Mouse (Mus musculus) A20 (cell line): ENCODE measurements around the gene Inpp4a.

Experiments
- DNase-seq: peaks from one replicate; pipeline ENCODE4 v3.0.0-alpha.2; 2011; ENCODE audit warnings: low read depth, low spot score

Inpp4a gene

DNA sequence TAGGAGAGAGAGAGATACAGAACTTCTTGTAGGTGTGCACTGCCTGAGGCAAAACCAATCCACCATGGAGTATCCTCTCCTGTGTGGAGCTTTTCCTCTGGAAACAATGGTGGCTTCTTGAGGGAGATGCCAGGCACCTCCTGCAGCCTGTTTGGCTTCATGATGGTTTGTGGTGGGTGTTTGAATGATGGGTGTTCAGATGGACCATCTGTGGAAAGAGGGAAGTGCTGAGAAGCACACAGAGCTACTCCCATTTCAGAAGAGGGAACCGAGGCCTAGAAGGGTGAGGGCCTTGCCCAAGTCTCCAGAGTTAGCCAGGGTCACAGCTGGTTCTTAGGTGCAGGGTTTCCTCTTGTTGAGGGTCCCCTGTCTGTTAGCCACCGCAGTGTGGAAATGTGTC, 23.0 kb downstream of the Inpp4a start:
- DNase-seq, result peak; percentile 56

DNA sequence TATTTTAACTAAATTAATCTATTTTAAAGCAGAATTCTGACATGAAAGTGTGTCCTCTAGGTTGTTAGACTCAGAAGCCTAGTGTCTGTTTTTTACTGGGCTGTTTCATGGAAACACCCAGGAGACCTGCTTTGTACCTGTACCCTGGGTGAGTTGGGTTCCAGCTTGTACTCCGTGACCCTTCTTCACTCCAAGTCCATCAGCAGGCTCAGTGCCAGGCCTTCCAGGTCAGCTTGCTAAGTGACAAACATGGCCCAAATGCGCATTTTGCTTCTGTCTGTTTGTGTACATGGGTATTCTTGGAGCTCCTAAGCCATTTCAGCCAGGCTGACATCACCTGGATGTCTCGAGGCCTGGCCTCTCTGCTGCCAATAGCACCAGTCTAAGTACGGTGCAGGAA, 23.5 kb downstream of the Inpp4a start:
- DNase-seq, result no peak

DNA sequence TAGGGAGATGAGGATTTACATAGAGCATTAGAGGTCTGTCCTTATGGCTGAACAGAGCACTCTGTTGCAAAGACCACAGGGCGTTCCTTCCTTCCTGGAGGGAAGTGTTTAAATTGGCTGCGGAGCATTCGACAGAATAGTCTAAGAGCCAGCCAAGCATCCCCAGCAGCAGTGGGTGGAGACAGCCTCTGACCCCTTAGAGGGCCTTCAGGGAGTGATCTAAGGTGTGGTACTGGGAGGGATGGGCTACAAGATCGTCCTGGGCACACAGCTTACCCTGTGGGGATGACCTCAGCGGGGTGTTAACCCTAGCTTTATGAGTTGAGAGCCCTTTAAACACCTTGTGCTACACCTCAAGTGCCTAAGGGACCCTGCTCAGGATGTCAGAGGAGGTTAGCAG, 24.9 kb downstream of the Inpp4a start:
- no peak for DNase-seq

DNA sequence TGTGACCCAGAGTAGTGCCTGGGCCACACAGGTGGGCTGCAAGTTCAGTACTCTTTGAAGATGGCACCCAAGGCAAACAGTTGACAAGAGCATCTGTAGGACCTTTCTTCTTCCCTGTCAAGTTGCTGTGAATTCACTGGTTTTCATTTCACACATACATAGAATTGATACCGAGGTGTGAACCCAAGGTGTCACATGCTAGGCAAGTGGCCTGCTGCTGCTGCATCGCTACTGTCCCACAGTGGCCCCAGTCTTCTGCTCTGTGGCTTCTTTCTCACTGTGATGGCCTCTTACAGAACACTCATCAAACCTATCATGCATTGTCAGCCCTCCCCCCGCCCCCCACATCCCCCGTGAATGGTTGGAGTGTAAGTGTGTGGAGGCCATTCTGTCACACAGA, 27.6 kb downstream of the Inpp4a start:
- no peak for DNase-seq

DNA sequence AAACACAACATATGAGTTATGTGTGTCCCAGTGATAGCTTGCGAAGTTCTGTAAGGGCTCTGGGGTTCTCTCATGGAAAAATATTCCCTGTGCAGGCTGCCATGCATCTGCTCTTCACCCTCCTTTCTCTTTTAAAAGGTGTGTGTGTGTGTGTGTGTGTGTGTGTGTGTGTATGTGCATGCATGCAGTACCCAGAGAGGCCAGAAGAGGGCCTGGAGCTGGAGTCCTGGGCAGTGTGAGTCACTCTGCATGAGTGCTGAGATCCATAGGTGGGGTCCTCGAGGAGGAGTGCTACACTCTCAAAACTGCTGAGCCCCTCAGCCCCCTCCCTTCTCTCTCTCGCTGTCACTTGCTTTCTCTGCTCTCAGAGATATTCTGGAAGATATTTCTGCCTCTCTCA, 29.5 kb downstream of the Inpp4a start:
- DNase-seq, result no peak

DNA sequence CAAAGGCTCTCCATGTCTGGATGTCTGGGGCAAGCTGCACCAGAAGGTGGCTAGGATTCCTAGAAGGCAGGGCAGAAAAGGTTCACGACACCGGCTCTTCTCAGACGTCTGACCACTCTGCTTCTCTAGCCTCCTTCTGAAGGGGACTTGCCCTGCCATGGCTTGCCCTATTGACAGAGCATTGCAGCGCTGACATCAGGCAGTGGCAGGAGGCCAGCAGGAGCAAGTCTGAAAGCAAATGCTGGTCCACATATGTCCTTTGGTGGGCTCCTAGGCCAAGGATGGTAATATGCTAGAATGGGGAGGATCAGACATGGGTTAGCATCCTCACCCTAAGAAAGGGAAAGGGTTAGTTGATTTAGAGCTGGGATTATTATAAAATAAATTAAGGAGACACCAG, 30.2 kb downstream of the Inpp4a start:
- no peak for DNase-seq

DNA sequence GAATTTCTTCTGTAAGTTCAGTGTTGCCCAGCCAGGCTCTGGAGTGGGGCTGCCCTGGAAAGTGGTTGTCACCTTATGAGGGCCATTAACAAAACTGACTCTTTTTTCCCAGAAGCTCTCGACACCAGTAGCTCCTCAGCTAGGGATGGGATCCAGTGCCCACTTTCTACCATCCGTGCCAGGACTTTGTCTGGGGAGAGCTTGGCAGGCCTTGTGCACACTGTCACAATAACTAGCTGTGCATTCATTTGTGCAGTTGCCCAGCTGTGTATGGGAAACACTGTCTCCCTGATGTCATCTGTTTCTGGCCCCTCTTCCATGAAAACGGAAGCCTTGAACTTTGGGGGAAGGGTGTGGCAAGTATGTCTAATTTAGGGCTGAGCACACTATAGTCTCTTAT, 33.1 kb downstream of the Inpp4a start:
- no peak for DNase-seq

DNA sequence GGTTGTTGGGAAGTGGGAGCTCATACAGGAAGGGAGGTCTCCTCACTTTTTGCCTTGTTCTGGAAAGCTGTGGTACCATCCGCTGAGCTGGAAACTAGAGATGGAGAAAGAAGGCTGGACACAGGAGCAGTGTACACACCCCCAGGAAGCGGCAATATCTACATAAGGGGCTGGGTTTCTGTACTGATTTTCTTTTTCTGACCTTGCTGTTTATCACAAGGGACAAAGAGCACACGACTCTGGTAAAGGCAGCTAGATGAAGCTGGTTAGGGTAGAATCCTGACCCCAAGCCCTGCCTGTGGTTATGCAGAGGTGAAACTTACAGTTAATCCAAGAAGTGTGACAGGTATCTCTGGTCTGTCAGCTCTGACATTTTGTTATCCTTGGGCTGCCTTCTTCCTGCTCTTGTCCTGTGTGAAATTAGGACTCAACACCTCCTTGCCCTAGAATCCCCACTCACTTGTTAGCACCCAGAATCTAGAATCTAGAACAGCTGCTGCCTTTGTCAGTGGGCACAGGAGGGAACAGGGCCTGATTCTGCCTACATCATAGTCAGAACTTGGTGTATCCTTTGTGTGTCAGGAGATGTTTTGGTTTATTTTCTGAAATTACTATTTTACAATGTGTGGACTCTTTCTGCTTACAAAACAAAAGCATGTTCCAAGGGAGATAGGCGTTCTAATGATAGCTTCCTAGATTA, 34.2 kb downstream of the Inpp4a start:
- DNase-seq, result no peak

DNA sequence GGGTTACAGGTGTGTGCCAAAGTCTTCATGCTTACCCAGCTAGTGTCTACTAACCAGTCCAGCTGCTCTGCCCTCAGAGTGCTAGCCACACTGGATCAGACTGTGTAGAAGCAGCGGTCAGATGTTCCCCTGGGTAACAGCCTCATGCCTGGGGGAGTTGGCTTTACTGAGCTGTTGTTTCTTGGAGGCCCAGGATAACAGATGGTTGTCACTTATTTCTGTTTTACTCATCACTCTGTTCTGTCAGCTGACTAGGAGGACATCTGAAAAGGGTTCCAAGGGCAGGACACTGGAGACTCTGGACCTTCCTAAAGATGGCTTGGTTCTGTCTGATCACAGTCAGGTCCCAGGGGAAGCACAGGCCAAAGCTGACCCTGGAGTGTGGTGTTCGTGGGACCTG, 36.4 kb downstream of the Inpp4a start:
- no peak for DNase-seq

DNA sequence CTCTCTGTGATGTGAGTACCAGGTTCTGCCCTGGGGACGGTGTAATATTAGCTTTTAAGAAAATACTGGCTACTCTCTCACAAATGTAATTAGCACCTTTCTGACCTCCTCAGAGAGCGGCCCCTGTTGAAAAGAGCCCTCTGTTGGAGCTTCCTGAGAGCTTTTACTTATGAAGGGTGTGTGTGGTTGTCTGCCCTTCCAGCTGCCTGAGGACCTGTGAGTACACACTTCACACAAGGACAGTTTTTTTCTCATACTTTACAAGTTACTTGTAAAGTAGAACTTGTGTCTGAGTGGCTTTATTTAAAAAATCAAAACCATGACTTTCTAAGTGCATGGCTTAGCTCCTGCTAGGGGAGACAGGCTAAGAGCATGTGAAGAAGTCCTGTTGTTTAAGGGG, 37.1 kb downstream of the Inpp4a start:
- no peak for DNase-seq

DNA sequence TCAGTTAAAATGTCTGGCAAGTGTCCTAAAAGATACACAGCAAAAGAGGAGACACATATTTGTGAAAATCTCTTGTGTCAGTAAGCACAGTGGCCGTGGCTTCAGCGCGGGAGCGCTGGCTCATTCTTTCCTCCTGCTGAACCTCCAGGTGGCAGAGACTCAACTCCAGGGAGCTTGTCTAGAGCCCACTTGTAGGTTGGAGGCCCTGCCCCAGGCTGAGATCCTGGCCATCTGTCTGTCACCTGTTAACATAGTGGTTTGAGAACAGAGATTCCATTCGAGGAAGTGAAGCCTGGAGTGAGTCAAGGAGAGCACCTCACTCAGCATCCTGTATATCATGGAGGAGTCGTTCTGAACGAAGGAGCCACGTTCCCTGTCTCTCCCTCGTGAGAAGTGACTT, 37.6 kb downstream of the Inpp4a start:
- no peak for DNase-seq

DNA sequence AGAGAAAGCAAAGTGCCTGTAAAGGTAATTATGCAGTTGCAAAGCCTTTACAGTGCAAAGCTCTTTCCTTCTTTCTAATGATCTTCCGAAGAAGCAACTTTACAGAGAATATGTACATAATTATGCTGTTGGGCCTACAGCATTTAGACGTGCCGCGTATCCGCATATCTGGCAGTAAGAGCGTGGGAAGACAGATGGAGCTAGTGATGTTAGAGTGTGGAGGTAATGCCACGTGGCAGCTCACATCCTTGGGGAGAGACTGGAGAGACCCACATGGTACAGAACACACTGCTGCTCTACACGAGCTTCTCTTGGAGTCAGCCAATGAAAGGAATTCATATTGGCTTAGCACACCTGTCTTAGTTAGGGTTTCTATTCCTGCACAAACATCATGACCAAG, 39.5 kb downstream of the Inpp4a start:
- DNase-seq, result no peak

DNA sequence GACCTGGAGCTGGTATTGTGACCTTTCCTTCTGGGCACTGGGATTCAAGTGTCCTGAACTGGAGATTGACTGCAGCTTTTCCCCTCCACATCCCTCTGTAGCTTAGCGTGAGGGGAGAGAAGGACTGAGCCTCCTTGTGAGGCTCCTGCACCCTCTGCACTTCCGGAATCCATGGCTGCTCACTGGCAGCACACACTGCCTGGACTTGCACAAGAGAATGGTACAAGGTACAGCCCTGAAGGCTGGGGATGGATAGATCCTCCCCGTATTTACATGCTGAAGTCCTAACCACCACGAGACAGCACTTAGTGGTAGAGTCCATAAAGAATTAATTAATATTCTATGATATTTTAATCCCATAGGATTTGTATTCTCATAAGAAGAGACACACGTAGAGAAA, 41.7 kb downstream of the Inpp4a start:
- DNase-seq, result no peak

DNA sequence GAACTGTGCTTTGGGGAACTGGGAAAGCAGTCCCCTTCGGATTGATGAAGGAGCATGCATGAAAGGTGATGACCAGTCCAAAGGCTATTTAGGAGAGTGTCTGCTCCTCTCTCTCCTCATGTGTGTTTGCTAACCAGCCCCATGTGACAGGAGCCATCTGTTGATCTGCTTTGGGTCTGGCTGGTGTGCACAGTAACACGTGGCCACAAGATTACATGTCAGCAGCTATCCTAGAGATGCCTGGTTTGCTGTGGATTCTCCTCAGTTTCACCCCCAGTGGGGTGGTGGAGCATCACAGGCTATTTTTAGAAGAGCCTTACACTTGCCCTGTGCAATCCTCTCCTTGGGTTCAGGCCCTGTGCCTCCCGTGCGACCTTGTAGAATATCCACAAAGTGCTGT, 42.2 kb downstream of the Inpp4a start:
- no peak for DNase-seq

DNA sequence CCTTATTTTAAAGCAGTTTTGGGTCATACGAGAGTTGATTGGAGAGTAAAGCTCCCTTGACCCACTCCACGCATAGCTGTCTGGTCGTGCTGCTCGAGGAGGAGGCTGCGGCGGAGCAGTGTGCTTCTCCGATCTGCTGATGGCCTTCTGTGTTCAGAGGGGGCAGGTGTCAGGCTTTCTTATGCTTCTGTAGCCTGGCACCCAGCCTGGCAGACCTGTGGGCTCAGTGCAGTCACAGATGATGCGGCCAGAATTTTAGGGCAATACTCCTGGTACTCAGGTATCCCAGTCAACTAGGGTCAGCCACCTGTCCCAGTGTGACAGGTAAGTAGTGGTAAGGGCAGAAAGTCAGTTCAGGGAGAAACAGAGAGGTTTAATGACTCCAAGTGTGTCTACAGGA, 42.9 kb downstream of the Inpp4a start:
- DNase-seq, result no peak

DNA sequence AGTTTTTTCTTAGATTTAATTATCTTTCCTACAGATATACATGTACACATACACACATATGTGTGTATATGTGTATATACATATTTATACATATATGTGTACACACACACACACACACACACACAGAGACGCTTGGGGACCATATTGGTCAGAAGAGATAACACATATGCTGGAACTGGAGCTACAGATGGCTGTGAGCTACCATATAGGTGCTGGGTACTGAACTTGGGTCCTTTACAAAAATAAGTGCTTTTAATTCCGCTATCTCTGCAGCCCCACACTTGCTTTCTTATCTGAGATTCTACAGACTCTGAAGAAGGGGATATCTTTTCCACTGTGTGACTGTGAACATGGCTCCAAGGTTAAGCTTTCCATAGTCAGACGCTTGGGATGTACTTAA, 43.6 kb downstream of the Inpp4a start:
- no peak for DNase-seq

DNA sequence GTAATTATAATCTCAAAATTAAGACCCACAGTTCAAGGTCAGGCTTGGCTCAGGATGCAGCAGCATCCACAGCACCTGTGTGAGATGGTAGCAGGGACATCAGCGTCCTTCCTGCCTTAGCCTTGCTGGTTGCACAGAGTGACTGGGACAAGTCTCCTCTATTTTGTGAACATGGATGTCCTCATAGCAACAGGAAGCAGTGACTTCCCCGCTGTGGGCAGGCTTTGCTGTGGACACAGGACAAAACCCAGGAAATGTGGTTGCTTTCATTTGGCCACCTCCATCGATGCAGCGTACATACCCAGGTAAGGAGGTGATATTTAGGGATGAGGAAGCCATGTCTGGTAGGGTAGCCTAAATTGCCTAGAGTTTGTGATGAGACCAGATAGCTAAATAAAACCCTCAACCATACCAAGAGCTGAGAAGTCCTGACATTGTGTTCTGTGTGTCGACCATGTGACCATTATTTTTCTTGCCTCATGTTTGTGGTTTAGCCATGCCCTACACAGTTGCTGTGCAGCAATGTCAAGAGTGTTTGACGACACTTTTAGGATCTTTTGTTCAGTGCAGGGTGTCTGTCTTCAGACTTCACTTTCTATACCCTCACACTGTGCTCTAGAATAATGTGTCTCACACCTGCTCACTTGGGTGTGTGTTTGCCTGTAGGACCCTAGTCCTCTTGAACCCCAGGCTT, 44.7 kb downstream of the Inpp4a start:
- DNase-seq, result no peak

DNA sequence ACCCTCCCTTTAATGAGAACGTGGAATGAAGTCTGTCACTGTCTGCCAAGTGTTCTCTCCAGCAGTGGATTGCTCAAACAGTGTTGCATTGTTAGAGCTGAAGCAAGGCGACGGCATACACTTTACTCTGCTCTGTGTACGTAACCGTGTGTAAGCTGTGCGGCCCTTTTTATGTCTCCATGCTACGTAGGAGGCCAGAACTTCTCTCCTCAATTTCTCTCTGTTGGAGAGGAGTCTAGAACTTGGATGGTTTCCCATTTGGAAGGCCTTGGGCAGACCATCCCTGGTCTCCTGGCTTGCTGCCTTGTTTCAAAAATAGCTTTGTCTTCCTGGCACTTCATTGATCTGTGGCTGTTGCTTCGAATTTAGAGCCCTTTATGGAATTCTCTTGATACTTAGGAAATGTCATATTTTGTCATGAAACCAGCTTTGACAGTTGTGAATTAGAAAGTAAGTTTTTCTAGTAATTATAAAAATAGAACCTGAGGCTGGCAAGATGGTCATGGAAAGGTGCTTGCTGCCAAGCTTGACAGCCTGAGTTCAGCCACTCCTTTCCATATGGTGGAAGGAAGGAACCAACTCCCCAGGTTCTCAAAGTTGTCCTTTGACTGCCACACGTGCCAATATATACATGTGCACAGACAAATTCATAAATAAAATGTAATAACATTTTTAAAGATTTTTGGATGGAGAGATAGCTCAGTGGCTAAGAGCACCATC, 47.9 kb downstream of the Inpp4a start:
- no peak for DNase-seq

DNA sequence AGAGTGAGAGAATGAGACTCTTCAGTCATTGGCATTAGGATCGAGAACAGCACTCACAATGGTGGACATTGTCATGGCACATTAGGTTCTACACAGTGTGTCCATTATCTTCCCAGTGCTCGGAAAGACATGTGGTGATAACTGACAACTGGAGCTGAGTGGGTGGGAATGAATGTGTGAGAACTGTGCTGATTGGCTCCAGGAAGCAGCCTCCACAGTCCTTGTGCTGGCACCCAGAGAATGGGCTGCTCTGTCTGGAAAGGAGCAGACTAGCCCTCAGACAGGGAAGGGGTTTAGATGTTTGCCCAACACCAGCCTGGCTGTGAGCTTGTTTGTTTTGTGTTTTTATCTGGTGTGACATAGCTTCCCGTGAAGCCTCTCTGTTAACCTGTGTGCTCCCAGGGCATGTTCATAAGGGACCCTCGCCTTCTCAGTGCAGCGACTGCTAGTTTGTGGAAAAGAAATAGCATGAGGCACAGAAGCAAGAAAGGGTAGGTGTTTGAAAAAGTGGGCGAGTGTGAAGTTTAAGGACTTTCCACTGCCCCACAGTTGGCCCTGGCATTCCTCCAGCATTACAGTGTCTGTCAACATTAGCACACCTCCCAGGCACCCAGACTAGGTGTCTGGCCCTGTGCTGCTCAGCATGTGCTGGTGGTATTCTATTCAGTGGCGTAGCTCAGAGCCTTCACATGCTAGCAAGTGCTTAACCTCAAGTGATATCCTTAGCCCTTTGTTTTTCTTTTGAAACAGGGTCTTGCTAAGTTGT, 51.4 kb downstream of the Inpp4a start:
- no peak for DNase-seq

DNA sequence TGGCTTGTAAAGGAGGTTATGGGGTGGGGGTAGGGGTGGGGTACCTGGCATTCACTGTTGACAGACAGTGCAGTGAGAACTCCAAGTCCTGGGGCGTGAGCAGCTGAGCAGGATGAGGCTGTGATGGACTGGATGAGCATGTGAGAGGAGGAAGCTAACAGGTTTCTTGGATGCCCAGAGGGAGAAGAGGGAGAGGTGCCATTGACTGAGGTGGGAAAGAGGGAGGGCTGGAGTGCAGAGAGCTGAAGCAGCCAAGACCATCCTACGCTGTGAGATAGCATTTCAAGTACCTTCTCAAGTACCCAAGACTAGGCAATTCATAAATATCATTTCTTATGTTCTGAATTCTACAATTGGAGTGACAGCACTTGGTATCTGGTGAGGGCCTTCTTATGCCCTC, 52.3 kb downstream of the Inpp4a start:
- DNase-seq, result no peak

DNA sequence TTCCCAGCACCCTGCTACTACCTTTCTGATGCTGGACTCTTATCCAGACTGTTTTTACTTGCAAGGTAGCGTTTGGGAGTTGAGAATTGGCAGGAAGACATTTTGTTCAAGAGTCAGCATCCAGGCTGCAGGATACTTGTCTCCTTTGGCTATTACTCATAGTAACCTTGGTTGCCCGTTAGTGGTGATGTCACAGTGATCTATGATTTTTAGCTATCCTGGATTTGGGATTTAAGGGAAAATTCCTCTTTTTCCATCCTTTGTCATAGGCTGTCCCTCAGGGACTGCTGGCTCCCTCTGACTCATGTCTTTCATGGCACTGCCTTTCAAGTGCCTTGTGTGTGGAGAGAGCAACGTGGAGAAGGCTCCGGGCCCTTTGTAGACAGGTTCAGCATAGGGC, 53.8 kb downstream of the Inpp4a start:
- no peak for DNase-seq

DNA sequence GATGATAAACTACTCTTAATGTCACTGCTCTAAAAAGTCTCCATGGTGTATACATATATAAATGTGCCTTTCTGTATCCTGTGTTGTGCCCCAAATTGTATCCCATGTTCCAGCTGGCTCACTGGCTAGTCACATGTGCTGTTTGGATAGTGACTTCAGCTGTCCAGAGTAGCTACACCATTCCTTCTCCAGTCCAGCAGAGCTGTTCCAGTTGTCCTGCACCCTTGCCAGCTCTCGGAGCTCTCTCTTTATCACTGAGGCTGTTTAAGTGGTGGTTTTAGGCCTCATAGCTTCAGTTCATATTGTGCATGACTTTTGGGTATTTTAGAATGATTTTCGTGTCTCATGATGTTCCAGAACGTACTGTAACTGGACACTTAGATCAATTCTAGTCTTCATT, 55.8 kb downstream of the Inpp4a start:
- DNase-seq, result no peak
